Mouse (Mus musculus): ENCODE data around the gene Tepsin. TPM values are rescaled to one million over a fixed set of nuclear protein-coding genes. Genes with fewer than 3 reads are reported as not detected.

Gene Tepsin
- polyA plus RNA-seq, 1 experiment = 12.2 TPM

GRCm38 (mm10) chr11:120071065-120071464 lies 27.5 kb downstream of the Tepsin start:
- Histone ChIP-seq H3K36me3 (ENCODE audit: control insufficient read depth, insufficient read depth, low read length, poor library complexity, severe bottlenecking) (0 out of 2 replicates have a peak, but pooled peaks cover 2% of the 10 kb centered on the region), H3K27me3 (ENCODE audit: control insufficient read depth, insufficient read depth, low read length, poor library complexity, severe bottlenecking) (no peaks in the 10 kb centered on the region), H3K27ac (ENCODE audit: insufficient read depth, low read length) (no peak overlapping the region), H3K9me3 (replicated peaks; ENCODE audit: control insufficient read depth, insufficient read depth, low read length, poor library complexity, severe bottlenecking) (no peaks in the 10 kb centered on the region), H3K4me1 (ENCODE audit: control insufficient read depth, insufficient read depth, low read length) (peaks cover 3% of the 10 kb centered on the region), H3K4me3 (ENCODE audit: low read depth, low read length) (no peak overlapping the region), H3K9ac (ENCODE audit: low read depth, poor library complexity, severe bottlenecking) (no peak overlapping the region)
- TF ChIP-seq POLR2A (IDR thresholded peaks at IDR 0.05; ENCODE audit: insufficient read depth, low read length) (no peak), CTCF (IDR thresholded peaks at IDR 0.05; ENCODE audit: low read depth, low read length) (no peak), EP300 (IDR thresholded peaks at IDR 0.05; ENCODE audit: insufficient read depth, low read depth, low read length) (no peak)

- Histone ChIP-seq H3K9me3 (replicated peaks; ENCODE audit: control insufficient read depth, insufficient read depth, low read length, poor library complexity, severe bottlenecking) (no peaks in the 10 kb centered on the region), H3K27me3 (ENCODE audit: control insufficient read depth, insufficient read depth, low read length, poor library complexity, severe bottlenecking) (no peaks in the 10 kb centered on the region), H3K4me3 (ENCODE audit: low read depth, low read length) (no peak overlapping the region), H3K36me3 (ENCODE audit: control insufficient read depth, insufficient read depth, low read length, poor library complexity, severe bottlenecking) (0 out of 2 replicates have a peak, but pooled peaks cover 2% of the 10 kb centered on the region), H3K9ac (ENCODE audit: low read depth, poor library complexity, severe bottlenecking) (no peak overlapping the region), H3K4me1 (ENCODE audit: control insufficient read depth, insufficient read depth, low read length) (peaks cover 3% of the 10 kb centered on the region), H3K27ac (ENCODE audit: insufficient read depth, low read length) (no peak overlapping the region)
- no peak for TF ChIP-seq POLR2A (IDR thresholded peaks at IDR 0.05; ENCODE audit: insufficient read depth, low read length)
- TF ChIP-seq EP300 (IDR thresholded peaks at IDR 0.05; ENCODE audit: insufficient read depth, low read depth, low read length) = no peak
- TF ChIP-seq CTCF (IDR thresholded peaks at IDR 0.05; ENCODE audit: low read depth, low read length) = no peak
These were observed 28.1 kb downstream of the Tepsin start for GRCm38 (mm10) chr11:120070286-120070930.

- TF ChIP-seq CTCF (IDR thresholded peaks at IDR 0.05; ENCODE audit: low read depth, low read length) = no peak
- TF ChIP-seq EP300 (IDR thresholded peaks at IDR 0.05; ENCODE audit: insufficient read depth, low read depth, low read length) = no peak
- TF ChIP-seq POLR2A (IDR thresholded peaks at IDR 0.05; ENCODE audit: insufficient read depth, low read length) = no peak
- Histone ChIP-seq H3K27ac (ENCODE audit: insufficient read depth, low read length) (no peak overlapping the region), H3K9ac (ENCODE audit: low read depth, poor library complexity, severe bottlenecking) (no peak overlapping the region), H3K9me3 (replicated peaks; ENCODE audit: control insufficient read depth, insufficient read depth, low read length, poor library complexity, severe bottlenecking) (no peaks in the 10 kb centered on the region), H3K27me3 (ENCODE audit: control insufficient read depth, insufficient read depth, low read length, poor library complexity, severe bottlenecking) (no peaks in the 10 kb centered on the region), H3K4me3 (ENCODE audit: low read depth, low read length) (no peak overlapping the region), H3K4me1 (ENCODE audit: control insufficient read depth, insufficient read depth, low read length) (peaks cover 3% of the 10 kb centered on the region), H3K36me3 (ENCODE audit: control insufficient read depth, insufficient read depth, low read length, poor library complexity, severe bottlenecking) (0 out of 2 replicates have a peak, but pooled peaks cover 2% of the 10 kb centered on the region)
These were observed 29.3 kb downstream of the Tepsin start for GRCm38 (mm10) chr11:120069261-120069660.

GRCm38 (mm10) chr11:120067834-120068233 lies 30.7 kb downstream of the Tepsin start:
- Histone ChIP-seq H3K27ac (ENCODE audit: insufficient read depth, low read length) (no peak overlapping the region), H3K4me1 (ENCODE audit: control insufficient read depth, insufficient read depth, low read length) (peaks cover 3% of the 10 kb centered on the region), H3K9ac (ENCODE audit: low read depth, poor library complexity, severe bottlenecking) (no peak overlapping the region)

GRCm38 (mm10) chr11:120065291-120065690 lies 33.2 kb downstream of the Tepsin start:
- TF ChIP-seq CTCF (IDR thresholded peaks at IDR 0.05; ENCODE audit: low read depth, low read length) (peak; percentile 81), POLR2A (IDR thresholded peaks at IDR 0.05; ENCODE audit: insufficient read depth, low read length) (no peak)
- no peaks in the 10 kb centered on the region for H3K9me3 ChIP-seq (replicated peaks; ENCODE audit: control insufficient read depth, insufficient read depth, low read length, poor library complexity, severe bottlenecking)
- no peak overlapping the region for H3K4me3 ChIP-seq (ENCODE audit: low read depth, low read length)
- 0 out of 2 replicates have a peak overlapping the region, but pooled peaks have one; percentile 8 for H3K9ac ChIP-seq (ENCODE audit: low read depth, poor library complexity, severe bottlenecking)
- H3K27ac ChIP-seq (ENCODE audit: insufficient read depth, low read length) = no peak overlapping the region
- H3K36me3 ChIP-seq (ENCODE audit: control insufficient read depth, insufficient read depth, low read length, poor library complexity, severe bottlenecking) = no peaks in the 10 kb centered on the region
- peaks cover 3% of the 10 kb centered on the region for H3K4me1 ChIP-seq (ENCODE audit: control insufficient read depth, insufficient read depth, low read length)
- no peaks in the 10 kb centered on the region for H3K27me3 ChIP-seq (ENCODE audit: control insufficient read depth, insufficient read depth, low read length, poor library complexity, severe bottlenecking)

More at GRCm38 (mm10) chr11:120067834-120068233, 30.7 kb downstream of the Tepsin start:
- Histone ChIP-seq H3K36me3 (ENCODE audit: control insufficient read depth, insufficient read depth, low read length, poor library complexity, severe bottlenecking) (0 out of 2 replicates have a peak, but pooled peaks cover 2% of the 10 kb centered on the region), H3K27me3 (ENCODE audit: control insufficient read depth, insufficient read depth, low read length, poor library complexity, severe bottlenecking) (no peaks in the 10 kb centered on the region), H3K9me3 (replicated peaks; ENCODE audit: control insufficient read depth, insufficient read depth, low read length, poor library complexity, severe bottlenecking) (no peaks in the 10 kb centered on the region), H3K4me3 (ENCODE audit: low read depth, low read length) (no peak overlapping the region)
- peak; percentile 87 for TF ChIP-seq CTCF (IDR thresholded peaks at IDR 0.05; ENCODE audit: low read depth, low read length)
- no peak for TF ChIP-seq POLR2A (IDR thresholded peaks at IDR 0.05; ENCODE audit: insufficient read depth, low read length)

- Histone ChIP-seq H3K9me3 (replicated peaks; ENCODE audit: control insufficient read depth, insufficient read depth, low read length, poor library complexity, severe bottlenecking) (no peaks in the 10 kb centered on the region), H3K27ac (ENCODE audit: insufficient read depth, low read length) (no peak overlapping the region), H3K4me1 (ENCODE audit: control insufficient read depth, insufficient read depth, low read length) (peaks cover 3% of the 10 kb centered on the region), H3K4me3 (ENCODE audit: low read depth, low read length) (no peak overlapping the region), H3K27me3 (ENCODE audit: control insufficient read depth, insufficient read depth, low read length, poor library complexity, severe bottlenecking) (no peaks in the 10 kb centered on the region), H3K9ac (ENCODE audit: low read depth, poor library complexity, severe bottlenecking) (no peak overlapping the region), H3K36me3 (ENCODE audit: control insufficient read depth, insufficient read depth, low read length, poor library complexity, severe bottlenecking) (no peaks in the 10 kb centered on the region)
- TF ChIP-seq POLR2A (IDR thresholded peaks at IDR 0.05; ENCODE audit: insufficient read depth, low read length) (no peak), CTCF (IDR thresholded peaks at IDR 0.05; ENCODE audit: low read depth, low read length) (no peak), EP300 (IDR thresholded peaks at IDR 0.05; ENCODE audit: insufficient read depth, low read depth, low read length) (no peak)
These were observed 33.9 kb downstream of the Tepsin start for GRCm38 (mm10) chr11:120064668-120065040.
